Mouse (Mus musculus): ENCODE measurements at regions not wholly inside any gene's neighbourhood (a gene's known extent, or its start where the extent isn't known, plus 50 kb on each side); places are given as distances from the start of the nearest gene placed in this dataset.
A peak's percentile ranks its signal among the peaks of the same experiment; 100 is the strongest.

- DNase-seq (ENCODE audit: low spot score in 2 of 2): no peak
These were observed 152.4 kb upstream of the Irf2bp2 start for GRCm38 (mm10) chr8:126745992-126746775.

DNA sequence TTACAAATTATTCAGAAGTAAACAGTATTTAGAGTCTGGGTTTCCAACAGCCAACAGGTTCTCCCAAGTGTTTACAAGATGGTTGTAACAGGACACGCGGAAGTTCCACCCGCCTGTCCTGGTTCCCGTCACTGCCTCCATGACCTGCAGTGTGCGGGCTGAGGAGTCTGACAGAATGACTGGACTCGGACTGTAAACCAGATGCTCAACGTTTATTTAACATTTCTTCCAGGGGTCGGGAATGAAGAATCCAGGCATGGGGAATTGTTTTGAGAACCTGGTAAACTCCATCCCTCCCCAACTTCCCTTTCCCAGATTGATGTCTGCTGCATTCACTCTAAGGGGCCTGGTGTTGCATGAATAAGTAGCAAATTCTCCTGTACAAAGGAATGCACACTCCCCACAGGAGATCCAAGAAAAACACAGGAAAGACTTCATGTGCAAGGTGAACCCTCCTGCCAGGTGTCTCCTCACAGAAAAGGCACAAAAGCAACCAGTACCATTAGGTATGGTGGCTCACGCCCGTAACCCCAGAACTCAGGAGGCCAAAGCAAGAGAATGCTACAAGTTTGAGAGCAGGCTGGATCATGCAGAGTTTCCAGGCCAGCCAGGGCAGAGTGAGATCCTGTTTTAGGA lies 151.1 kb upstream of the Irf2bp2 start:
- DNase-seq (ENCODE audit: low spot score in 2 of 2): no peak

DNA sequence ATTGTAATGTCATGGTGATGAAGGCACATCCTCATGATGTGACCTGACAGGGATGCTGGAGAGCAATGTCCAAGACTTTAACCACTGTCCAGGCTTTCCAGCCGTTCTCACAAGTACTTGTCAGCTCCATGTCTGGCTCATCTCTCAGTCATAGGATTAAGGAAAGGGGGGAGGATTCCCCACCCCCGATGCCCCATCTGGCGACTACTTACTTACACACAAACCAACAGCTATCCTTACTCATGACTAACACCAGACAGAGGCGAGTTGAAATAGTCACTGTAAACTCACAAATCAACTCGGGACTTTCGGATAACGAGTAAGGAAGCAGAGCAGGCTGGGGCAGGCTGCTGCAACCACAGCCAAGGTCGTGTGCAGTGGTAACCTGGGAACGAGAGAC lies 149.5 kb upstream of the Irf2bp2 start:
- DNase-seq (ENCODE audit: low spot score in 2 of 2): no peak

- DNase-seq (ENCODE audit: low spot score in 2 of 2): no peak
These were observed 148.3 kb upstream of the Irf2bp2 start for GRCm38 (mm10) chr8:126742081-126742480.

GRCm38 (mm10) chr8:126741031-126741430 lies 147.2 kb upstream of the Irf2bp2 start:
- no peak for DNase-seq (ENCODE audit: low spot score in 2 of 2)

- DNase-seq (ENCODE audit: low spot score in 2 of 2): no peak
These were observed 146.0 kb upstream of the Irf2bp2 start for GRCm38 (mm10) chr8:126739768-126740167.

GRCm38 (mm10) chr8:126737032-126737431 lies 143.2 kb upstream of the Irf2bp2 start:
- DNase-seq (ENCODE audit: low spot score in 2 of 2): no peak

- peak; percentile 16 to 52 for DNase-seq (ENCODE audit: low spot score in 2 of 2)
These were observed 142.7 kb upstream of the Irf2bp2 start for GRCm38 (mm10) chr8:126736441-126736962.

DNA sequence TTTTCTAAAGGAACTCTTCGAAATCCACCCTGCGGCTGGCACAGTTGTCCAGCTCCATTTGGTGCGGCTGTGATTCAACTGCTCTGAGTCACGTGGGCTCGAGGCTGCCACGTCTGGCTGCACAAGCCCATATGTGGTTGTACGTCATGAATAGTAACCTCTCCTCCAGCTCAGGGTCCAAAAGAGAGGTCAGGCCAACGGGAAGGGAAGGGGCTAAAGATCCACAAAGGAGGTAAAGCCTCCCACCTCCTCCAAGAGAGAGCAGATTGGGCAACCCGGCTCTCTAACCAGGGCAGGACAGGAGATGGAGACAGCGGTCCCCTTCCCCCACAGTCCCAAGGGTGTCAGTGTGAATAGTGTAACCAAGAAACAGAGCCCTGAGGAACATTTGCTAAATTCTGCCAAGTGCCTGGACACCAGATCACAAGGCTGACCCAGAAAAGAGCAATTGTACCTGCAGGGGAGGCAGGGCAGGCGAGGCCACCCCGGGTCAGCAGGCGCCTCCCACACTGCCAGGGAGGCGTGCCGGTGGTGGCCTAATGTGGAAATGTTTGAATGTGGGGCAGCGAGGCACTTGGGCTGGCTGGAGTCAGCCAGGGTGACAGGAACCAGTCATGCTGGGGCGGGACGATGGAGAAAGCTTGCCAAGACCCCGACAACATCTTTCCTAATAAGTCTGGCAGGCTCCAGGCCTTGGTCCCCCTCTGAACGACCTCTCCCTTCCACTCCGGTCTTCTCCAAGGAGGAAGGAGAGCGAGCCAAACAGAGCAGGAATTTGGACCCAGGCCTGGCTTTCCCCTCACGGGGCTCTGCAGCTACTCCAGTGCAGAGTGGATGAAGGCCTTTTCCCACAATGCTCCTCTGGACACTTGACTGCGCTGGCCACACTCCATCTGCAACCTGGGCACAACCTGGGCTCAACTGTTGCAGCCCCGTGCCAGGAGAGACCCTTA lies 142.0 kb upstream of the Irf2bp2 start:
- DNase-seq (ENCODE audit: low spot score in 2 of 2): peak; percentile 51 to 69

DNA sequence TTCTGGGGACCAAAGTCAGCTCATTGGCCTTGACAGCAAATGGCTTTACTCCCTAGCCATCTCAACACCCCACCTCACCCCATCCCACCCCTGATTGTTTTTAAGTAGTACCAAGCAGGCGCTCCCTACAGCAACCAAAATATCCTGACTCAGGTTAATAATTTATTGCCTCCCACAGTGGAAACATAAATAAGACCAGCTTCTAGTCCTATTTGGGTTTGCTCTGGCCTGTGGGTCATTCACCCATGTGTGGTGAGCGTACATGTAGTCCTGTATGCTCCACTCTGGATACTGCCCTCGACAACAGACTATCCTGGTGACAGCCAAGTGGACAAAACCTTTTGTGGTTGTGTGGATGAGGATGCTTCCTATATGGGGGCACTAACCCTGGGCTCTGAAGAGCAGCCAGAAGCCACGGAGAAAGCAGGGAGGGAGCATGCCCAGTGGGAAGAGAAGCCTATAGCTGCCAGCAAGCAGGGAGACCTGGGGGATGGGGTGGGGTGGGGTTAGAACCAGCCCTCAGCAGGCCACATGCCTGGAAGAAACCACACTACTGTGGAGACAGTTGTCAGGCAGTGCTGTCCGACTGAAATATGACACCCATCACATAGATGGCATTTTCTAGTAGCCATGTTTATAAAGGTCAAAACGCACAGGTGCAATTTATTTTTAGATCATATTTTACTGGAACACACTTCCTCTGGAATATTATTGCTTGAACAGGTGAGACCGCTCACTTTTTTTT lies 141.1 kb upstream of the Irf2bp2 start:
- no peak for DNase-seq (ENCODE audit: low spot score in 2 of 2)

- no peak for DNase-seq (ENCODE audit: low spot score in 2 of 2)
These were observed 140.0 kb upstream of the Irf2bp2 start for GRCm38 (mm10) chr8:126733779-126734178.

- DNase-seq (ENCODE audit: low spot score in 2 of 2): no peak
These were observed 139.5 kb upstream of the Irf2bp2 start for GRCm38 (mm10) chr8:126733307-126733706.

DNA sequence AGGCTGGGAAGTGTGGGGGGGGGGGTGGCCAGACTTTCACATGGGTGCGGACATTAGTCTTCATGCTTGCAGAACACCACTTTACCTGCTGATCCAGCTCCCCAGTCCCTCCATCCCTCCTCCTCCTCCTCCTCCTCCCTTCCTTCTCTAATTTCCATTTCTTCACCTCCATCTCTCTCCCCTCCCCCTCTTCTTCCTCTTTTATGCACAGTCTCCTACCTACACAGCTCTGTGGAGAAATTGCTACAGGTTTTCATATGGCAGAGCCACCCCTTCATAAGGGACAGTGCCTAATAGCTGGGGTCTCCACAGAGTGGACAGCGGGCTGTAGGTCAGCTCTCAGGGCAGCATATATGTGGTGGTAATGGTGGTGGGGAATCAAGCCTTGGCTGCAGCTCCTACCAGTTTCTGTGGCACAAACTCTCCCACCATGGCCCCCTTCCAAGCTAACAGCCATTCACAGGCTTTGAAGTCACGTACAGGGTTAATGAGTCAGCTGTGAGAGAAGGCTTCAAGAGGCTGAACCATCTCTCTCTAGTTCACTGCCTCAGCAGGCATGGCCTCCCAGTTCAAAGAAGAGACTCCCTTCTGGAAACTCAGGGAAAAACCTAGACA lies 136.3 kb upstream of the Irf2bp2 start:
- no peak for DNase-seq (ENCODE audit: low spot score in 2 of 2)

GRCm38 (mm10) chr8:126728987-126729632 lies 135.3 kb upstream of the Irf2bp2 start:
- DNase-seq (ENCODE audit: low spot score in 2 of 2): no peak

DNA sequence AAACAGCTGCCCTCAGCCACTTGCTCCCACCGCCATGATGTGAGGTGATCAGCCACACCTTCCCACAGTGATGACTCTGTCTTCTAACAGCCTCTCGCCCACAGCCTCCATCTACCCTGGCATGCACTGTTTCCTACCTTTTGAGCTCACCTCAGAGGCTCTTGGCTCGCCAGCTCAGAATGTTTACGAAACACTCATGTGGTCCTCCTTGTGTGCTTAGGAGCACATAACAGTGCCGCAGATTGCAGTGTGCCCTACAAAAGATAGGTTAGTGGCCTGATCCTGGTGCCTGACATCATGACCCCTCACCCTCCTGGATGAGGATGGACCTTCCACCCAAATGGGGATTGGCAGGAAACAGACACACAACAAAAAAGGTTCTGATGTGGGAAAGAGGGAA lies 134.3 kb upstream of the Irf2bp2 start:
- no peak for DNase-seq (ENCODE audit: low spot score in 2 of 2)

DNA sequence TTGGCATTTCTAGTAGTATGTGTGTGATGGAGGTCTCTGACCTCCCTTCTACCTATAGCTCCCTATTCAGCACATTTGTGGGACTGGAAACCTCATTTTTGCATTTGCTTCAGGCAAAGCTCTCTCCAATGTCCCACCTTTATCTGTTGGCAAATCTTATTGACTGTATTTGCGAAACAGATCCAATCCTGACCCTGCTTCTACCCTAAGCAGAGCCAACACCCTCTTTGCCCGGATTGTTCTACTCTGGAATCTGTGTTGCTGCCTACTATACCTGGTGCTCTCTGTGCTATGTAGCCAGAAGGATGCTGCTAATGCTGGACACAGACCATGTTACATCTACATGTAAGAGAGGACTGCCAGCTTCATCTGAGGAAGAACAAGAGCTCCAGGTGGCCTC lies 133.3 kb upstream of the Irf2bp2 start:
- DNase-seq (ENCODE audit: low spot score in 2 of 2): no peak

DNA sequence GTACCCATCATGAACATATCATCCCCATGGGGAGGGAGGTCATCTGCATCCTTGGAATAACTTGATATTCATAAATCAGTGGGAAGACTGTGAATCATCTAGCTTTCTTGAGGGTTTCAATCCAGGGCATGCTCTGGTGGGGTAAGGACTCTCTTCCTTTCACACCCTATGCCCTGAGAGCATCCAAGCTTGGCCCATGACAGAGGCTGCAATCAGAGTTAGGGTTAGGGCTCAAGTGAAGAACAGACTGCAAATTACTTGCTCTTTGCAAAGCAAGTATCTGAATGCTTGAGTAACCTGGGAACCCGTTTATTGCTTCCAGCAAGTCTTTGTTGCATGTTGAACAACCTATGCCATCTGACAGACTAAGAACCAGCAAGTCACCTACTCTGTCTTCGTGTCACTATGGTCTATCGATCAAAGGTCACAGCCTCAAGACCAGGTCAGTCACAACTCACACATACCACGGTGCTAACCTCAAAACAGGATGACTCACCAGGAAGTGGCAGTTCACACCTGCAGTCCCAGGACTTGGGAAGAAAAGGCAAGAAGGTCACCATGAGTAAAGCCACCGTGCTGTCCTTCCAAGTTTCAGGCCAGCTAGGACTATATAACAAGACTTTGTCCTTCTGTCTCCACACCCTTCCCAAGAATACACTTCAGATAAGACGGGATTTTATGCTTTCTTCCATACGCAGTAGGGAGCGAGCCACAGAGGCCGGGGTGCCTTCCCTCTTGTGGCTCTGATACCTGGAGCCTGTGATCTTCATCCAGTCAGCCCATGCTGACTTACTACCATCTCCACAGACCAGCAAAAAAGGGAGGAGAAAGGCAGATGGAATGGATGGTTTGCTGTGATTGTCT lies 129.7 kb upstream of the Irf2bp2 start:
- DNase-seq (ENCODE audit: low spot score in 2 of 2): no peak

GRCm38 (mm10) chr8:126721621-126722020 lies 127.8 kb upstream of the Irf2bp2 start:
- no peak for DNase-seq (ENCODE audit: low spot score in 2 of 2)

All from adrenal gland, postnatal 4 days (tissue).